Mouse (Mus musculus) urinary bladder, postnatal 10 days (tissue): ENCODE measurements around the gene Tor1b.

Experiments
- DNase-seq: peaks from one replicate; pipeline ENCODE4 v3.0.0; 2022; ENCODE audit warnings: low spot score

The Tor1b gene

DNA sequence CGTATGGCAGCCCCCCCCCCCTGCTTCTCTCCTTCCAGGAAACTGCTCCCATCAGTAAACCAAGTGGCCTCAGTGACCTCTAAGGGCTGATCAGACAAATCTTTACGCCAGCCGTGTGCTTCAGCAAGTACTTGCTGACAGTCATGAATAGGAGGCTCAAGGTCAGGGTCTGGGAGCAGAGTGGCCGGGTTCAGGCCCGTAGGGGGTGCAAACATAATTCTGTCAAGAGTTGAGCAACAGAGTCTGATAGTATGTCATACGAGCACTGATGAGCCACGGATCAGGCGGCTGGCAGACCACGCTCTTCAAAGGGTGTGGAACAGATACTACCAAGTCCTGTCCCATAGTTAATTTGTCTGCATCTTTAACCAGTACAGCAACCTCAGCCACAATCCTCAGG, 37.5 kb downstream of the Tor1b start:
- no peak for DNase-seq

GRCm38 (mm10) chr2:30994853-30995252, 42.1 kb downstream of the Tor1b start:
- DNase-seq = no peak

GRCm38 (mm10) chr2:30995432-30995996, 42.8 kb downstream of the Tor1b start:
- DNase-seq = no peak

DNA sequence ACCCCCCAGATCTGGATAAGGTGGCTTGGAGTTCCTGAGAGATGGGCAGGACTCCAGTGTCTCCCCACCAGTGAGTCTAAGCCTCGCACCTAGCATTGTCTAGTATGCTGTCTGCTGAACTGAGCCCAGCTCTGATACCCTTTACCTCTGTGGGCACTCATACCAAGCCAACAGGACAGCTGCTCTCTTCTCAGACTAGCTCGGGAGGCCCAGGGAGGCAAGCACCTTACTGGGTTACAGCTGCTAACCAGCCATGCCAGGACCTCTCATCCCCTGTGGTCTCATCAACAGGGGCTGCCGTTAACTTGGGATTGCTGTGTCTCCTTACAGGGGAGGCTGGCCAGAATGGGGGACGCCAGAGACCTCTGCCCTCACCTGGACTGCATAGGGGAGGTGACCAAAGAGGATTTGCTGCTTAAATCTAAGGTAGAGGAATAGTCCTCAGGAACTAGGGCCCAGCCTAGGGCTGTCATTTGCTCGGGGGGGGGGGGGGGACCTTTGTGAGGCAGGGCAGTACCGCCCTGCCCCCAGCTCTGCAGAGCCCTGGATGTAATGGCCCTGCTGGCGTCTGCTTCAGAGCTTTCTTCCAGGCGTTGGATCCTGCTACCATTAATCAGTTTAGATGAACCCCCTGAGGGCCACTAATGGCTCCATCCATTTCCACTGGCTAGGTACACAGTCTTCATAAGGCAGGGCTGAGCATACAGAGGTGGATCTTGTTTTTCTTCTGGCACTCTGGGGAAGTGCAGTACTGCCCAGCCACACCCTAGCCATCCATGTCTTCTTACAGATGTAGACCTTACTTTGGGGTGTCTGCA, 45.9 kb downstream of the Tor1b start:
- no peak for DNase-seq

GRCm38 (mm10) chr2:31002857-31003256, 50.1 kb downstream of the Tor1b start:
- no peak for DNase-seq

GRCm38 (mm10) chr2:31005453-31005852, 52.7 kb downstream of the Tor1b start:
- DNase-seq = no peak

GRCm38 (mm10) chr2:31006434-31006833, 53.7 kb downstream of the Tor1b start:
- no peak for DNase-seq

- no peak for DNase-seq
Observed at GRCm38 (mm10) chr2:31007208-31007607, 54.4 kb downstream of the Tor1b start.
